Mouse (Mus musculus) small intestine, adult 2 months (tissue): ENCODE results near the gene Surf1. TPM values are rescaled to one million over a fixed set of nuclear protein-coding genes. Genes with fewer than 3 reads are reported as not detected.

Experiments used
- H3K27ac ChIP-seq: fragments of 200-500 bp; 2 replicates; pipeline ENCODE4 v1.5.1; 2012; ENCODE audit warnings: low read depth, low read length, control low read depth, inconsistent platforms; ENCODE audit not compliant: insufficient read depth
- H3K27me3 ChIP-seq: fragments of 200-500 bp; 2 replicates; pipeline ENCODE4 v1.6.1; 2012; ENCODE audit warnings: mild to moderate bottlenecking, moderate library complexity, low read length, inconsistent platforms; ENCODE audit not compliant: control insufficient read depth, insufficient read depth
- H3K36me3 ChIP-seq: fragments of 200-500 bp; 2 replicates; pipeline ENCODE4 v1.6.1; 2012; ENCODE audit warnings: mild to moderate bottlenecking, low read length, control low read depth, inconsistent platforms; ENCODE audit not compliant: control insufficient read depth, insufficient read depth
- H3K4me1 ChIP-seq: fragments of 200-500 bp; 2 replicates; pipeline ENCODE4 v1.6.1; 2012; ENCODE audit warnings: low read length, inconsistent platforms, mixed read lengths; ENCODE audit not compliant: control insufficient read depth, insufficient read depth, insufficient read length
- H3K4me3 ChIP-seq: fragments of 200-500 bp; 2 replicates; pipeline ENCODE4 v1.5.1; 2012; ENCODE audit warnings: low read depth, mild to moderate bottlenecking, control low read depth, inconsistent platforms, low read length, moderate library complexity
- CTCF ChIP-seq: fragments of 200-500 bp; IDR thresholded peaks from 2 replicates; pipeline ENCODE4 v1.5.1; 2012; ENCODE audit warnings: low read depth, mild to moderate bottlenecking, control low read depth, inconsistent platforms, low read length, moderate library complexity, mixed read lengths; ENCODE audit not compliant: insufficient replicate concordance, insufficient read length; ENCODE audit errors: extremely low read depth
- POLR2A ChIP-seq: fragments of 200-500 bp; IDR thresholded peaks from 2 replicates; pipeline ENCODE4 v1.6.1; 2012; ENCODE audit warnings: low read depth, mild to moderate bottlenecking, control low read depth, inconsistent platforms, low read length, moderate library complexity
- whole genome bisulfite sequencing: fragments of 180-500 bp; shearing (Covaris S2); methylation state at CpG from one replicate; pipeline ENCODE4 v1.1.7; 2018; 5-methylcytosine and 5-hydroxymethylcytosine counted together
- polyA plus RNA-seq: library from polyadenylated mRNA; depleted of rRNA; stranded (reverse); fragments of >200 nt; gene quantifications from 2 replicates; pipeline ENCODE4 v1.2.3, GENCODE M21; 2012

Gene Surf1
- polyA plus RNA-seq, 1 experiment: 35.7 TPM

DNA sequence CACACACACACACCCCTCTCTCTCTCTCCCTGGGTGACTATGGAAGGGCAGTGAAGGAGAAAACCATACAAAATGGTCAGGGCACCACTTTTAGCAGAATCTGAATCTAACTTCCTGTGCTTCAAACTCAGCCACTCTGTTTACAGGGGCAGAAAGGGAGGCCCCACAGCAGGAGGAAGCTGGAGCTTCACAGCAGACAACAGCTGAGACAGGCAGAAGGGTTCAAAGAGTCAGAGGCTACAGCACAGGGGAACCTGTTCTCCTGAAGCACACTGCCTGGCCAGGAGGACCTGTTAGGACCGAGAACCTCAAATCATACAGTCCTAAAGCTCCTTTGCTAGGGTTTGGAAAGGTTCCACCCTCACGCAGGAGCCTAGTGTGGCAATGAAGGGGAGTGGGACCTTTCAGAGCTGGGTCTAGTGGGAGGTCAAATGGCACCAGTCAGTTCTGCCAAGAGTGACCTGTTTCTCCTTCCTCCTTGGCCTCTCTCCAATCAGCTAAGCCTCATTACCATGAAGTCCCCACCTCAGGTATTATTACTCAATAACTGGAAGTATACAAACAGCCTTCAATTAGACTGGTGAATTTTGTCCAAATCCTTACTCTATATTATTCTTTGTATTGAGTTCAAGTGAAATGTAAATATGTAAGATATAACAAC is 38.5 kb upstream of the Surf1 start:
- 68% methylated on average over 2 of the region's 2 CpGs for WGBS
- H3K27ac ChIP-seq: no peak overlapping the region
- no peak overlapping the region for H3K4me3 ChIP-seq
- TF ChIP-seq CTCF (no peak), POLR2A (no peak)
- peaks cover 15% of the 10 kb centered on the region; the same call in 1 of the 2 replicates for H3K4me1 ChIP-seq
- peaks cover 74% of the 10 kb centered on the region for H3K36me3 ChIP-seq
- no peaks in the 10 kb centered on the region for H3K27me3 ChIP-seq

DNA sequence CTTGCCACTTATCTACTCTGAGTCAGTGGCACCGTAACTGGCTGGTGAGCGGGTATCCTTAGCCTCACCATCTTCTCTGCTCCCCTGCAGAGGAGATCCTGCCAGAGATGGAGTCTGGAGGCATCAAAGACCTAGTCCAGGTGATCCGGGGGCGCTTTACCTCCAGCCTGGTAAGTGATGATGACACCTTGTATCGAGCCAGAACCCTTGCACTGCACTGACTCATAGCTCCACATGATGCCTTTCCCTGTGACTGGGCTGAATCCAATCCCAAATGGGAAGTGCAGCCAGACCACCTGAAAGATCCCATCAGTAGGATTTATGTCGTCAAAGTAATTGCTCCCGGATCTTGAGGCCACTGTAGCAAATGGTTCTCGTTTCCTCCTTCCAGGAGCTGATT is 36.5 kb upstream of the Surf1 start:
- H3K4me3 ChIP-seq: no peak overlapping the region
- WGBS: 89% methylated on average over 8 of the region's 8 CpGs

DNA sequence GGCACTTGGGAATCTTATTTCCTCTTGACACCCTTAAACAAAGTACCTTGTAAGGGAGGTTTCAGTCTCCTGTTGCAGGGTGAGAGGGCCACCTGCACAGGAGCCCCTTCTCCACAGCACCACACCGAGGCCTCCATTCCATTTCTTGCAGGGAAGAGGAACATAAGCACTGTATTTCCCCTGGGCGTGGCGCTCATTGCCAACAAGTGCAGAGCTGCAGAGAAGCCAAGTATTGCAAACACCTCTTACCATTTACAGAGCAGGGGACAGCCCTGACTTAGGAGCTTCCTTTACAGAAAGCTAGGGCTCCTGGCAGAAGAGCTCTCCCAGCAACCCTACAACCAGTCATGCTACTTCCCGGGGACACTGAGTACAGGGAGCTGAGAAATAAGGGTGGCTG is 35.9 kb upstream of the Surf1 start:
- Histone ChIP-seq H3K4me1 (peaks cover 9% of the 10 kb centered on the region; the same call in 1 of the 2 replicates), H3K27me3 (no peaks in the 10 kb centered on the region), H3K36me3 (peaks cover 62% of the 10 kb centered on the region), H3K4me3 (no peak overlapping the region), H3K27ac (no peak overlapping the region)
- no peak for TF ChIP-seq CTCF
- TF ChIP-seq POLR2A: no peak
- 76% methylated on average over 4 of the region's 4 CpGs for WGBS

More for the DNA sequence above, 36.5 kb upstream of the Surf1 start:
- no peak for TF ChIP-seq CTCF
- no peak for TF ChIP-seq POLR2A
- Histone ChIP-seq H3K27ac (no peak overlapping the region), H3K4me1 (peaks cover 12% of the 10 kb centered on the region; the same call in 1 of the 2 replicates), H3K36me3 (peaks cover 66% of the 10 kb centered on the region), H3K27me3 (no peaks in the 10 kb centered on the region)

GRCm38 (mm10) chr2:26951346-26951905 is 35.1 kb upstream of the Surf1 start:
- H3K27me3 ChIP-seq: no peaks in the 10 kb centered on the region
- H3K36me3 ChIP-seq: peaks cover 64% of the 10 kb centered on the region
- peaks cover 8% of the 10 kb centered on the region; the same call in 1 of the 2 replicates for H3K4me1 ChIP-seq
- TF ChIP-seq CTCF: no peak
- no peak for TF ChIP-seq POLR2A
- H3K27ac ChIP-seq: no peak overlapping the region
- 80% methylated on average over 8 of the region's 8 CpGs for WGBS
- no peak overlapping the region for H3K4me3 ChIP-seq

- H3K4me1 ChIP-seq: peaks cover 1% of the 10 kb centered on the region; the same call in 1 of the 2 replicates
- 91% methylated on average over 2 of the region's 2 CpGs for WGBS
- no peaks in the 10 kb centered on the region for H3K27me3 ChIP-seq
- H3K27ac ChIP-seq: no peak overlapping the region
- no peak for TF ChIP-seq CTCF
- TF ChIP-seq POLR2A: no peak
- H3K36me3 ChIP-seq: peaks cover 53% of the 10 kb centered on the region
- no peak overlapping the region for H3K4me3 ChIP-seq
These were observed 34.1 kb upstream of the Surf1 start for GRCm38 (mm10) chr2:26950411-26950810.

DNA sequence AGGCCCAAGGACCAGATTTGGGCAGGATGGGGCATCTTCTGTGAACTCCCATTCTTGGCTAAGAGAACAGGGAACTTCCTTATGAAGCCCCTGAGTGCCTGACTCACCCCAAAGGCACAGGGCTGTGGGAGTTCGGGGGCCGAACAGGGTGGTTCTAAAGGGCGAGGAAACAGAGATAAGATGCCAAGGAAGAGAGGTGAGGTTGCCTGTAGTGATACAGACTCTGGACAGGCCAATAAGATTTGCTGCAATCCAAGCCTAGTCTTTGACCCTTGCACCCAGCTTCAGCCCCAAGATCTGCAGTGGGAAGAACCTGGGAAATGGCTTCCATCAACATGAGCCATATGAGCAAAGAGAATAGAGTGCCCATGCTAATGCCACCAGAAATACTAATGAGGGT is 26.9 kb upstream of the Surf1 start:
- Histone ChIP-seq H3K27ac (peak overlapping the region; percentile 94), H3K4me3 (no peak overlapping the region), H3K27me3 (no peaks in the 10 kb centered on the region), H3K4me1 (peaks cover 27% of the 10 kb centered on the region; the same call in 1 of the 2 replicates), H3K36me3 (peaks cover 7% of the 10 kb centered on the region)
- TF ChIP-seq POLR2A: no peak
- no peak for TF ChIP-seq CTCF
- 16% methylated on average over 3 of the region's 3 CpGs for WGBS

DNA sequence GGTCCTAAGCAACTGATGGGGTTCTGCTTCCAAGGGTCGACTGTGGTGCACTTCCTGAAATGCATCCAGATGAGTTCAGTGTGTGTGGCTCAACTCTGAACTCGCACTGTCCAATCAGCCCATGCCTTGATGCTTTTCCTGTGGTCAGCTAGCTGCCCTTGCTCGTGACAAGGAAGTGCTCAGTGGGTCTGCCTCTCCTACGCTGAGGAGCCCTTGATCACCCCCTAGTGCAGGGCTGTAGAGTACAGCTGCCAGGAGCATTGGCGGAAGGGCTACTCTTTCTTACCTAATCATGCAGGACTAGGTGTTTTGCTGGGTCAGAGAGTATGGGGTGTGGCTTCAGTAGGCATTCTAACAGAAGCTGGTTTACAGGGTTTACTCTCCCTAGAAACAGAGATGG is 25.2 kb upstream of the Surf1 start:
- Histone ChIP-seq H3K36me3 (peaks cover under 1% of the 10 kb centered on the region; the same call in 1 of the 2 replicates), H3K4me3 (no peak overlapping the region), H3K27me3 (no peaks in the 10 kb centered on the region), H3K27ac (no peak overlapping the region), H3K4me1 (peaks cover 27% of the 10 kb centered on the region; the same call in 1 of the 2 replicates)
- 48% methylated on average over 5 of the region's 5 CpGs for WGBS
- TF ChIP-seq CTCF (peak; percentile 14; the same call in 1 of the 2 replicates), POLR2A (no peak)

DNA sequence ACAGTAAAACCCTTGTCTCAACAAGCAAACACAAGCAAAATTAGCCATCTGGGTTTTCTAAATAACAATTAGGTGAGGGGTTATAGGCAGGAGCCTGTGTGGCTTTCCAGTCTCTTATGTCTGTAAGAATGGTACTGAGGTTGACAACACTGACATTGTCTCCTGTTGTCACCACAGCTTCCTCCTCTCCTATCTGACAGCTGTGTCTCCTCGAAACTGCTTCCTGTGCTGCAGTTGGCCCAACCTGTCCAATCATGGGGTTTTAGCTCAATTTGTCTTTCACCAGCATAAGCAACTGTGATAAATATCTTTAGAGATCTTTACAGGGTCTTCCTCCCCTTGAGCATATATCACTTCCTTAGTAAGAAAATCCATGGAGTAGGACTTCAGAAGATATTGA is 20.1 kb upstream of the Surf1 start:
- no peak overlapping the region for H3K27ac ChIP-seq
- H3K27me3 ChIP-seq: no peaks in the 10 kb centered on the region
- TF ChIP-seq CTCF (no peak), POLR2A (no peak)
- WGBS: 42% methylated on average over 1 of the region's 1 CpGs
- no peaks in the 10 kb centered on the region for H3K36me3 ChIP-seq
- H3K4me1 ChIP-seq: peaks cover 22% of the 10 kb centered on the region
- H3K4me3 ChIP-seq: no peak overlapping the region
